Mouse (Mus musculus) layer of hippocampus, postnatal 14 days (tissue): ENCODE results near the gene Olfml1. TPM values are rescaled to one million over a fixed set of nuclear protein-coding genes. Genes with fewer than 3 reads are reported as not detected.

Experiments
- total RNA-seq, 2 experiments: library from RNA; stranded (reverse); gene quantifications; 2 replicates each; pipeline ENCODE4 v1.2.3; 2021

Olfml1 gene
- total RNA-seq, 2 experiments from 2014 or later = 9.2 to 10.3 TPM

Other genes with a start within 250 kb of the Olfml1 start
- gene Syt9, start 196.7 kb upstream of the Olfml1 start, total RNA-seq = 10 to 100 TPM in 1 of 2 experiments, 1 to 10 TPM in 1; 7.6 to 10.4 TPM
- 1 to 10 TPM; 4.3 to 5.9 TPM for gene Ppfibp2, start 27.8 kb downstream of the Olfml1 start, total RNA-seq
- not detected for gene 5330417H12Rik, start 57.7 kb downstream of the Olfml1 start, total RNA-seq
- not detected for gene Cyb5r2, start 190.6 kb downstream of the Olfml1 start, total RNA-seq
- not detected for gene Ovch2, start 233.8 kb downstream of the Olfml1 start, total RNA-seq
- gene Olfr467, start 244.8 kb downstream of the Olfml1 start, total RNA-seq = not detected